Comparison of ENCODE assay signal across 8 mouse cellular contexts in the genomic region with DNA sequence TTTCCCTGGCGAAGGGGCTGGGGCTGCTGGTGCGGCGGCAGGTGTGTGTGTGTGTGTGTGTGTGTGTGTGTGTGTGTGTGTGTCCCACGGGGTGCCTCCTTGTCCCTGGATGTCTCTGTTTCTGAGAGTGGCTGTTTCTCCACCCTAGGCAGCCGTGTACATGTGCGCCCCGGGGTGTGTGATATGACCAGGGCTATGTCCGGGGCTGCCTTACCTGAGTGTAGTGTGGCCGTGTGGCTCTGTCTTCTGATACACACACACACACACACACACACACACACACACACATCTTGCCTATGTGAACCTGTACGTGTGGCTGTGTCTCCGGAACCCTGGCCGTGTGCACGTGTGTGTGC. TPM values are rescaled to one million over a fixed set of nuclear protein-coding genes. Genes with fewer than 3 reads are reported as not detected.
A peak's percentile ranks its signal among the peaks of the same experiment; 100 is the strongest.
DNase-seq lines count a peak whose midpoint lies in the region; ATAC-seq lines count a peak whose summit lies in the region.

No protein-coding gene starts in this region.

- 4% methylated on average over 13 of the region's 13 CpGs for WGBS in neural tube, embryonic 11.5 days
- WGBS in hindbrain, embryonic 14.5 days = 3% methylated on average over 13 of the region's 13 CpGs
- WGBS in lung, embryonic 16.5 days = 2% methylated on average over 11 of the region's 13 CpGs
- WGBS in stomach, embryonic 14.5 days = under 1% methylated on average over 13 of the region's 13 CpGs

- H3K4me1 ChIP-seq in neural tube, embryonic 11.5 days (ENCODE audit: control insufficient read depth, insufficient read depth, low read length) = peaks cover 26% of the 10 kb centered on the region
- H3K4me1 ChIP-seq in hindbrain, embryonic 14.5 days (replicated peaks; ENCODE audit: control insufficient read depth, insufficient read depth, low read length) = peaks cover 39% of the 10 kb centered on the region
- peaks cover 35% of the 10 kb centered on the region for H3K4me1 ChIP-seq in lung, embryonic 16.5 days (replicated peaks; ENCODE audit: control insufficient read depth, insufficient read depth, low read length)
- H3K4me1 ChIP-seq in stomach, embryonic 14.5 days (ENCODE audit: control insufficient read depth, insufficient read depth, low read length) = peaks cover 35% of the 10 kb centered on the region

- H3K27ac ChIP-seq in neural tube, embryonic 11.5 days (ENCODE audit: low read depth, low read length) = peak overlapping the region; percentile 91
- H3K27ac ChIP-seq in hindbrain, embryonic 14.5 days = peak overlapping the region; percentile 98
- H3K27ac ChIP-seq in lung, embryonic 16.5 days (ENCODE audit: low read length) = peak overlapping the region; percentile 85
- peak overlapping the region; percentile 90 for H3K27ac ChIP-seq in stomach, embryonic 14.5 days (ENCODE audit: low read length)

- H3K4me3 ChIP-seq in neural tube, embryonic 11.5 days (ENCODE audit: low read depth, low read length) = peak overlapping the region; percentile 87
- peak overlapping the region; percentile 90 for H3K4me3 ChIP-seq in hindbrain, embryonic 14.5 days (replicated peaks; ENCODE audit: low read length)
- peak overlapping the region; percentile 90 for H3K4me3 ChIP-seq in lung, embryonic 16.5 days (ENCODE audit: low read length)
- peak overlapping the region; percentile 93 for H3K4me3 ChIP-seq in stomach, embryonic 14.5 days (ENCODE audit: low read depth, low read length)

- DNase-seq in adrenal gland, postnatal 36 days = peak; percentile 34 to 43
- DNase-seq in adrenal gland, adult 2 months = no peak
- peak; percentile 33 for DNase-seq in neural tube, embryonic 11.5 days (ENCODE audit: low spot score)
- DNase-seq in neural tube, embryonic 10.5 days (ENCODE audit: extremely low spot score, low spot score) = no peak
- no peak for DNase-seq in hindbrain, embryonic 14.5 days (ENCODE audit: low spot score)
- DNase-seq in thymus, postnatal 14 days = no peak

- no peaks in the 10 kb centered on the region for H3K27me3 ChIP-seq in neural tube, embryonic 11.5 days (ENCODE audit: control insufficient read depth, insufficient read depth, low read length)
- no peaks in the 10 kb centered on the region for H3K27me3 ChIP-seq in hindbrain, embryonic 14.5 days (ENCODE audit: control insufficient read depth, insufficient read depth, low read length)
- no peaks in the 10 kb centered on the region for H3K27me3 ChIP-seq in lung, embryonic 16.5 days (ENCODE audit: control insufficient read depth, insufficient read depth, low read depth, low read length)
- H3K27me3 ChIP-seq in stomach, embryonic 14.5 days (ENCODE audit: control insufficient read depth, insufficient read depth, low read length) = no peaks in the 10 kb centered on the region

- peak overlapping the region; percentile 95 for H3K9ac ChIP-seq in neural tube, embryonic 11.5 days (ENCODE audit: low read length)
- peak overlapping the region; percentile 90 for H3K9ac ChIP-seq in hindbrain, embryonic 14.5 days
- peak overlapping the region; percentile 92 for H3K9ac ChIP-seq in lung, embryonic 16.5 days (ENCODE audit: low read length)
- H3K9ac ChIP-seq in stomach, embryonic 14.5 days (replicated peaks; ENCODE audit: low read depth, low read length) = peak overlapping the region; percentile 84; the same call in 1 of the 2 replicates

- H3K36me3 ChIP-seq in neural tube, embryonic 11.5 days (ENCODE audit: control insufficient read depth, insufficient read depth, low read length) = no peaks in the 10 kb centered on the region
- H3K36me3 ChIP-seq in hindbrain, embryonic 14.5 days (replicated peaks; ENCODE audit: control insufficient read depth, insufficient read depth) = no peaks in the 10 kb centered on the region
- H3K36me3 ChIP-seq in lung, embryonic 16.5 days (ENCODE audit: control insufficient read depth, insufficient read depth, low read length) = no peaks in the 10 kb centered on the region
- H3K36me3 ChIP-seq in stomach, embryonic 14.5 days (ENCODE audit: control insufficient read depth, insufficient read depth, low read length) = no peaks in the 10 kb centered on the region

- no peaks in the 10 kb centered on the region for H3K9me3 ChIP-seq in neural tube, embryonic 11.5 days (ENCODE audit: control insufficient read depth, low read length)
- H3K9me3 ChIP-seq in hindbrain, embryonic 14.5 days (ENCODE audit: control insufficient read depth, low read length) = no peaks in the 10 kb centered on the region
- no peaks in the 10 kb centered on the region for H3K9me3 ChIP-seq in lung, embryonic 16.5 days (ENCODE audit: control insufficient read depth, low read length)
- no peaks in the 10 kb centered on the region for H3K9me3 ChIP-seq in stomach, embryonic 14.5 days (ENCODE audit: control insufficient read depth, low read depth, low read length)

- ATAC-seq in neural tube, embryonic 11.5 days (ENCODE audit: insufficient read depth, low FRiP score, low TSS enrichment) = peak; percentile 41
- peak; percentile 48 for ATAC-seq in hindbrain, embryonic 14.5 days (ENCODE audit: low FRiP score)
- peak; percentile 37 for ATAC-seq in lung, embryonic 16.5 days (ENCODE audit: low read depth)
- peak; percentile 24; the same call in 1 of the 2 replicates for ATAC-seq in stomach, embryonic 14.5 days (ENCODE audit: insufficient number of reproducible peaks, insufficient read depth, low FRiP score, low read depth)

- H3K4me2 ChIP-seq in neural tube, embryonic 11.5 days (ENCODE audit: low read depth) = peak overlapping the region; percentile 56
- H3K4me2 ChIP-seq in hindbrain, embryonic 14.5 days (replicated peaks) = peak overlapping the region; percentile 97
- peak overlapping the region; percentile 92 for H3K4me2 ChIP-seq in lung, embryonic 16.5 days (ENCODE audit: low read depth, low read length)
- peak overlapping the region; percentile 89 for H3K4me2 ChIP-seq in stomach, embryonic 14.5 days (replicated peaks; ENCODE audit: low read depth, low read length)

RNA-seq across cellular contexts. Expression of a gene that starts 0.6 kb away (rescaled TPM):
- 100 to 1,000 TPM; 331 to 678 TPM for total RNA-seq in adrenal gland, postnatal 36 days (2021)
- 100 to 1,000 TPM; 466 to 626 TPM for total RNA-seq in adrenal gland, adult 2 months (2021)
- 570 and 815 TPM in 2 replicates for polyA plus RNA-seq in adrenal gland, adult 2 months (2012; rRNA removed)
- 47.7 and 53.0 TPM in 2 replicates for polyA plus RNA-seq in neural tube, embryonic 11.5 days (2014; fragmentation: Nextera tagmentation; extraction: Ambion mirVana)
- polyA plus RNA-seq in hindbrain, embryonic 14.5 days (2014; fragmentation: Nextera tagmentation; extraction: Ambion mirVana) = 91.6 and 98.5 TPM in 2 replicates
- polyA plus RNA-seq in lung, embryonic 16.5 days (2015; fragmentation: Nextera tagmentation; extraction: Ambion mirVana) = 47.1 and 51.7 TPM in 2 replicates
- polyA plus RNA-seq in stomach, embryonic 14.5 days (2014; fragmentation: Nextera tagmentation; extraction: Ambion mirVana) = 60.3 and 65.1 TPM in 2 replicates

Comparison
In these comparisons a context has a peak if more than half of its experiments do, and no peak if none do; other contexts are left out.
1. DNase-seq: peak in adrenal gland, postnatal 36 days (2 of 2) and neural tube, embryonic 11.5 days (single experiment); none in adrenal gland, adult 2 months (single experiment), neural tube, embryonic 10.5 days (single experiment), hindbrain, embryonic 14.5 days (single experiment) and thymus, postnatal 14 days (single experiment).
2. Peak in every context shown above with its lines, with median percentiles within 50 percentile points of each other: ATAC-seq, H3K27ac ChIP-seq, H3K4me2 ChIP-seq, H3K4me3 ChIP-seq and H3K9ac ChIP-seq.